Mouse (Mus musculus) ES-Bruce4 (cell line): ENCODE data around the gene Fbxo47.

Experiments
- CTCF ChIP-seq: IDR thresholded peaks from one replicate; pipeline ENCODE4 v1.8.1; 2011; ENCODE audit warnings: low read depth, low read length
- EP300 ChIP-seq: IDR thresholded peaks from 2 replicates; pipeline ENCODE4 v1.6.1; 2011; ENCODE audit warnings: low read depth, low read length; ENCODE audit not compliant: insufficient read depth
- POLR2A ChIP-seq: IDR thresholded peaks from one replicate; pipeline ENCODE4 v1.8.1; 2011; ENCODE audit warnings: low read length; ENCODE audit not compliant: insufficient read depth

DNA sequence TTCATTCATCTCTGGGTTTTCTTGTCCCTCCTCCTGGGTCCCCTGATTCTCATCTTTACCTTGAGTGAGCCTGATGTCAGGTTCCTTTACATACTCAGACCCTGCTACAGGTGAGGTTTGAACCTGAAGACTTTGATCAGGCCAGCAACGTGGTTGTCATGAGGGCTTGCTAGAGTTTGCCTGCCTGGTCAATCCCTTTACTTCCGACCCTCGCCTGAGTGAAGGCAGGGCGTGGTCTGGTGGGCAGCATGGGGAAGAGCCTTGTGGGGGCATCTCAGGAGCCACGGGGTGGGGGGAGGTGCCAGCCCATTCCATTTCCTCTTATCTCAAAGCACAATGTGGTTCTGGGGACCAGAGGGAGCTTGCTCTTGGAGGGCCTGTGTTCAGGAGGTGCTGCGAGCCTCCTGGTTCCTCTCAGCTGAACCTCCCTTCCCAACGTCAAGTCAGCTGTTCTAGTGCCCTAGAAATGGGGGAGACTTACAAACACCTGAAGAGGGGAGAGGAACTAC is 46.3 kb downstream of the Fbxo47 start:
- TF ChIP-seq CTCF (no peak), POLR2A (no peak), EP300 (no peak)
